Mouse (Mus musculus): ENCODE measurements around the gene Naa25. TPM values are rescaled to one million over a fixed set of nuclear protein-coding genes. Genes with fewer than 3 reads are reported as not detected.

Gene Naa25
- polyA plus RNA-seq, 1 experiment, result 77.9 TPM

GRCm38 (mm10) chr5:121410975-121411374 is 13.2 kb downstream of the Naa25 start:
- Histone ChIP-seq H3K27ac (ENCODE audit: insufficient read depth, low read length) (no peak overlapping the region), H3K4me3 (ENCODE audit: low read depth, low read length) (no peak overlapping the region), H3K9me3 (replicated peaks; ENCODE audit: control insufficient read depth, insufficient read depth, low read length, poor library complexity, severe bottlenecking) (no peaks in the 10 kb centered on the region), H3K9ac (ENCODE audit: low read depth, poor library complexity, severe bottlenecking) (no peak overlapping the region), H3K27me3 (ENCODE audit: control insufficient read depth, insufficient read depth, low read length, poor library complexity, severe bottlenecking) (no peaks in the 10 kb centered on the region), H3K36me3 (ENCODE audit: control insufficient read depth, insufficient read depth, low read length, poor library complexity, severe bottlenecking) (peaks cover 78% of the 10 kb centered on the region), H3K4me1 (ENCODE audit: control insufficient read depth, insufficient read depth, low read length) (no peaks in the 10 kb centered on the region)
- TF ChIP-seq CTCF (IDR thresholded peaks at IDR 0.05; ENCODE audit: low read depth, low read length) (no peak), EP300 (IDR thresholded peaks at IDR 0.05; ENCODE audit: insufficient read depth, low read depth, low read length) (no peak), POLR2A (IDR thresholded peaks at IDR 0.05; ENCODE audit: insufficient read depth, low read length) (no peak)

GRCm38 (mm10) chr5:121420721-121421120 is 23.0 kb downstream of the Naa25 start:
- Histone ChIP-seq H3K27ac (ENCODE audit: insufficient read depth, low read length) (no peak overlapping the region), H3K9ac (ENCODE audit: low read depth, poor library complexity, severe bottlenecking) (no peak overlapping the region), H3K4me3 (ENCODE audit: low read depth, low read length) (no peak overlapping the region), H3K9me3 (replicated peaks; ENCODE audit: control insufficient read depth, insufficient read depth, low read length, poor library complexity, severe bottlenecking) (no peaks in the 10 kb centered on the region), H3K4me1 (ENCODE audit: control insufficient read depth, insufficient read depth, low read length) (no peaks in the 10 kb centered on the region), H3K36me3 (ENCODE audit: control insufficient read depth, insufficient read depth, low read length, poor library complexity, severe bottlenecking) (peaks cover 91% of the 10 kb centered on the region), H3K27me3 (ENCODE audit: control insufficient read depth, insufficient read depth, low read length, poor library complexity, severe bottlenecking) (no peaks in the 10 kb centered on the region)
- no peak for TF ChIP-seq CTCF (IDR thresholded peaks at IDR 0.05; ENCODE audit: low read depth, low read length)
- no peak for TF ChIP-seq POLR2A (IDR thresholded peaks at IDR 0.05; ENCODE audit: insufficient read depth, low read length)
- TF ChIP-seq EP300 (IDR thresholded peaks at IDR 0.05; ENCODE audit: insufficient read depth, low read depth, low read length), result no peak

- no peak for TF ChIP-seq EP300 (IDR thresholded peaks at IDR 0.05; ENCODE audit: insufficient read depth, low read depth, low read length)
- TF ChIP-seq CTCF (IDR thresholded peaks at IDR 0.05; ENCODE audit: low read depth, low read length), result no peak
- no peak for TF ChIP-seq POLR2A (IDR thresholded peaks at IDR 0.05; ENCODE audit: insufficient read depth, low read length)
- no peaks in the 10 kb centered on the region for H3K27me3 ChIP-seq (ENCODE audit: control insufficient read depth, insufficient read depth, low read length, poor library complexity, severe bottlenecking)
- H3K9ac ChIP-seq (ENCODE audit: low read depth, poor library complexity, severe bottlenecking), result no peak overlapping the region
- no peaks in the 10 kb centered on the region for H3K4me1 ChIP-seq (ENCODE audit: control insufficient read depth, insufficient read depth, low read length)
- H3K36me3 ChIP-seq (ENCODE audit: control insufficient read depth, insufficient read depth, low read length, poor library complexity, severe bottlenecking), result peaks cover 92% of the 10 kb centered on the region
- no peaks in the 10 kb centered on the region for H3K9me3 ChIP-seq (replicated peaks; ENCODE audit: control insufficient read depth, insufficient read depth, low read length, poor library complexity, severe bottlenecking)
- no peak overlapping the region for H3K27ac ChIP-seq (ENCODE audit: insufficient read depth, low read length)
- no peak overlapping the region for H3K4me3 ChIP-seq (ENCODE audit: low read depth, low read length)
Measured at GRCm38 (mm10) chr5:121422787-121423186, 25.1 kb downstream of the Naa25 start.

GRCm38 (mm10) chr5:121423297-121423696 is 25.6 kb downstream of the Naa25 start:
- no peaks in the 10 kb centered on the region for H3K4me1 ChIP-seq (ENCODE audit: control insufficient read depth, insufficient read depth, low read length)
- no peaks in the 10 kb centered on the region for H3K9me3 ChIP-seq (replicated peaks; ENCODE audit: control insufficient read depth, insufficient read depth, low read length, poor library complexity, severe bottlenecking)
- no peak overlapping the region for H3K9ac ChIP-seq (ENCODE audit: low read depth, poor library complexity, severe bottlenecking)
- no peak overlapping the region for H3K4me3 ChIP-seq (ENCODE audit: low read depth, low read length)
- peaks cover 91% of the 10 kb centered on the region for H3K36me3 ChIP-seq (ENCODE audit: control insufficient read depth, insufficient read depth, low read length, poor library complexity, severe bottlenecking)
- no peak for TF ChIP-seq CTCF (IDR thresholded peaks at IDR 0.05; ENCODE audit: low read depth, low read length)
- no peak for TF ChIP-seq POLR2A (IDR thresholded peaks at IDR 0.05; ENCODE audit: insufficient read depth, low read length)
- TF ChIP-seq EP300 (IDR thresholded peaks at IDR 0.05; ENCODE audit: insufficient read depth, low read depth, low read length), result no peak
- H3K27ac ChIP-seq (ENCODE audit: insufficient read depth, low read length), result no peak overlapping the region
- no peaks in the 10 kb centered on the region for H3K27me3 ChIP-seq (ENCODE audit: control insufficient read depth, insufficient read depth, low read length, poor library complexity, severe bottlenecking)

GRCm38 (mm10) chr5:121428954-121429353 is 31.2 kb downstream of the Naa25 start:
- Histone ChIP-seq H3K36me3 (ENCODE audit: control insufficient read depth, insufficient read depth, low read length, poor library complexity, severe bottlenecking) (peaks cover 96% of the 10 kb centered on the region), H3K4me1 (ENCODE audit: control insufficient read depth, insufficient read depth, low read length) (no peaks in the 10 kb centered on the region), H3K9ac (ENCODE audit: low read depth, poor library complexity, severe bottlenecking) (no peak overlapping the region), H3K9me3 (replicated peaks; ENCODE audit: control insufficient read depth, insufficient read depth, low read length, poor library complexity, severe bottlenecking) (no peaks in the 10 kb centered on the region), H3K27ac (ENCODE audit: insufficient read depth, low read length) (no peak overlapping the region), H3K27me3 (ENCODE audit: control insufficient read depth, insufficient read depth, low read length, poor library complexity, severe bottlenecking) (no peaks in the 10 kb centered on the region), H3K4me3 (ENCODE audit: low read depth, low read length) (no peak overlapping the region)
- TF ChIP-seq POLR2A (IDR thresholded peaks at IDR 0.05; ENCODE audit: insufficient read depth, low read length), result no peak

GRCm38 (mm10) chr5:121438131-121438530 is 40.4 kb downstream of the Naa25 start:
- H3K27ac ChIP-seq (ENCODE audit: insufficient read depth, low read length), result peak overlapping the region; percentile 82
- H3K9me3 ChIP-seq (replicated peaks; ENCODE audit: control insufficient read depth, insufficient read depth, low read length, poor library complexity, severe bottlenecking), result no peaks in the 10 kb centered on the region
- no peak for TF ChIP-seq POLR2A (IDR thresholded peaks at IDR 0.05; ENCODE audit: insufficient read depth, low read length)
- TF ChIP-seq EP300 (IDR thresholded peaks at IDR 0.05; ENCODE audit: insufficient read depth, low read depth, low read length), result no peak
- H3K4me1 ChIP-seq (ENCODE audit: control insufficient read depth, insufficient read depth, low read length), result no peaks in the 10 kb centered on the region
- H3K4me3 ChIP-seq (ENCODE audit: low read depth, low read length), result no peak overlapping the region
- no peaks in the 10 kb centered on the region for H3K27me3 ChIP-seq (ENCODE audit: control insufficient read depth, insufficient read depth, low read length, poor library complexity, severe bottlenecking)
- peaks cover 78% of the 10 kb centered on the region for H3K36me3 ChIP-seq (ENCODE audit: control insufficient read depth, insufficient read depth, low read length, poor library complexity, severe bottlenecking)
- no peak overlapping the region for H3K9ac ChIP-seq (ENCODE audit: low read depth, poor library complexity, severe bottlenecking)
